Mouse (Mus musculus) urinary bladder, postnatal 14 days (tissue): ENCODE measurements around the gene Gm26727.
"Not testable (repeated sequence)": the region's sequence is repeated elsewhere in the genome, so short reads cannot be mapped to it uniquely, and the experiment has no call there.

ENCODE experiments used
- DNase-seq: peaks from one replicate; pipeline ENCODE4 v3.0.0; 2021; ENCODE audit warnings: low spot score

Gm26727 gene

GRCm38 (mm10) chr2:67433081-67433480 is at the start of gene Gm26727:
Gm26727 (minus strand) TSS chr2:67433181.
- no peak for DNase-seq

GRCm38 (mm10) chr2:67481051-67481450 is 48.1 kb upstream of the Gm26727 start:
- no peak for DNase-seq

- DNase-seq, result peak; percentile 49
These were observed 44.8 kb upstream of the Gm26727 start for GRCm38 (mm10) chr2:67477753-67478152.

- DNase-seq, result not testable (repeated sequence)
These were observed 37.0 kb upstream of the Gm26727 start for GRCm38 (mm10) chr2:67470030-67470429.

GRCm38 (mm10) chr2:67467036-67467435 is 34.1 kb upstream of the Gm26727 start:
- no peak for DNase-seq

- no peak for DNase-seq
These were observed 27.9 kb upstream of the Gm26727 start for GRCm38 (mm10) chr2:67460857-67461256.

GRCm38 (mm10) chr2:67447206-67447605 is 14.2 kb upstream of the Gm26727 start:
- DNase-seq, result no peak

- no peak for DNase-seq
These were observed 13.8 kb upstream of the Gm26727 start for GRCm38 (mm10) chr2:67446772-67447171.

GRCm38 (mm10) chr2:67445780-67446179 is 12.8 kb upstream of the Gm26727 start, which contains the start of gene Xirp2:
Xirp2 (plus strand) TSS chr2:67446002.
- no peak for DNase-seq

GRCm38 (mm10) chr2:67438309-67438708 is 5.3 kb upstream of the Gm26727 start:
- DNase-seq, result no peak

GRCm38 (mm10) chr2:67422799-67423198 is 10.2 kb downstream of the Gm26727 start:
- DNase-seq, result no peak

- DNase-seq, result no peak
These were observed 12.1 kb downstream of the Gm26727 start for GRCm38 (mm10) chr2:67420853-67421252.

- not testable (repeated sequence) for DNase-seq
These were observed 19.6 kb downstream of the Gm26727 start, which contains the start of gene Gm21830 for GRCm38 (mm10) chr2:67413425-67413824. Gm21830 (plus strand) TSS chr2:67413725.
